Mouse (Mus musculus) hindbrain, embryonic 10.5 days (tissue): Measurements from ENCODE around the gene Slc25a53. TPM values are rescaled to one million over a fixed set of nuclear protein-coding genes. Genes with fewer than 3 reads are reported as not detected.

Experiments
- polyA plus RNA-seq: library from polyadenylated mRNA; unstranded; fragments of >200 nt; fragmentation: Nextera tagmentation; extraction: Ambion mirVana; gene quantifications from 2 replicates; pipeline ENCODE4 v1.2.1, GENCODE M21; 2016

The Slc25a53 gene
- polyA plus RNA-seq, 1 experiment from 2014 or later = 12.1 TPM

Other genes with a start within 250 kb of the Slc25a53 start
- 12.8 and 23.7 TPM in 2 replicates for gene Plp1, start 215.6 kb downstream of the Slc25a53 start, polyA plus RNA-seq
- 1.2 and 2.5 TPM in 2 replicates for gene Rab9b, start 169.5 kb downstream of the Slc25a53 start, polyA plus RNA-seq
- gene H2bfm, start 111.0 kb downstream of the Slc25a53 start, polyA plus RNA-seq = not detected in 2 replicates
- gene Tmsb15b2, start 62.8 kb downstream of the Slc25a53 start, polyA plus RNA-seq = 45.2 and 53.5 TPM in 2 replicates
- 4.7 and 5.7 TPM in 2 replicates for gene Tmsb15l, start 61.4 kb downstream of the Slc25a53 start, polyA plus RNA-seq
- gene Tmsb15b1, start 61.4 kb downstream of the Slc25a53 start, polyA plus RNA-seq = 21.5 and 22.3 TPM in 2 replicates
- 52.4 and 66.5 TPM in 2 replicates for gene Zcchc18, start 45.1 kb downstream of the Slc25a53 start, polyA plus RNA-seq
- gene Fam199x, start 11.3 kb upstream of the Slc25a53 start, polyA plus RNA-seq = 7.9 and 12.2 TPM in 2 replicates
- gene Esx1, start 83.8 kb upstream of the Slc25a53 start, polyA plus RNA-seq = not detected in 2 replicates